Mouse (Mus musculus): Measurements from ENCODE around the gene Tacr1.

DNA sequence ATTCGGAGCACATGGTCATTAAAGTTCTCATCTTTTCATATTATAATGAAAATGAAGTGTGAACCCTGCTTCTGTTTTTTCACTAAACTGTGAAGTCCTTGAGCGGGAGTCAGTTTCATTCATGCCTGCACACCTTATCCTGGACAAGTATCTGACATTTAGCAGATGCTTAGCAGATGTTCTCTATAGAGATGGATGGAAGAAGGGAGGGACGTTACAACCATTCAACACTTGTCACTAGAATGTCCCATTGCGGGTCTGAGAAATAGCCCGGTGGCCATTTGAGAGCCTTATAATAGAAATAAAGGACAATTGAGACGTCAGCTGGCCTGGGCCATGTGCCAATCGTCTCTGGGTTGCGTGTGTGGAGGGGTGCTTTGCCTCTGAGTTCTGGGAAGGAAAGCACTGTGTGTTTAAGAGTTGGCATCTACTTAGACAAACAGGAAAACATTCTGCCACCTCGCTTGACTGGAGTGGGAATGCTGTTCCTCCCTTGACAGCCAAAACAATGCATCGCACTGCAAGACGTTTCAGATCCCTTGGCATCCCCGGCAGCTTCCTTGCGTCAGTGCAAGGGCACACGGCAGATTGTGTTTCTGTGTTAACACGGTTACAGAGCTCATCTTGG, 56.7 kb downstream of the Tacr1 start:
- TF ChIP-seq CTCF (IDR thresholded peaks at IDR 0.05; ENCODE audit: control insufficient read depth, insufficient read depth, insufficient read length) (no peak), MAX (IDR thresholded peaks at IDR 0.05) (no peak), CEBPB (IDR thresholded peaks at IDR 0.05; ENCODE audit: low read depth) (no peak), MYOD1 (IDR thresholded peaks at IDR 0.05; ENCODE audit: control insufficient read depth, insufficient read length, low read depth) (no peak), MYOG (IDR thresholded peaks at IDR 0.05; ENCODE audit: control insufficient read depth, extremely low read depth, insufficient read length) (no peak), USF1 (IDR thresholded peaks at IDR 0.05; ENCODE audit: low read depth) (no peak), FOSL1 (IDR thresholded peaks at IDR 0.05; ENCODE audit: insufficient read depth, low read length, poor library complexity, severe bottlenecking) (no peak)
